Mouse (Mus musculus): Measurements from ENCODE around the gene Fyb.
"Not testable (repeated sequence)": the region's sequence is repeated elsewhere in the genome, so short reads cannot be mapped to it uniquely, and the experiment has no call there.

Fyb gene

DNA sequence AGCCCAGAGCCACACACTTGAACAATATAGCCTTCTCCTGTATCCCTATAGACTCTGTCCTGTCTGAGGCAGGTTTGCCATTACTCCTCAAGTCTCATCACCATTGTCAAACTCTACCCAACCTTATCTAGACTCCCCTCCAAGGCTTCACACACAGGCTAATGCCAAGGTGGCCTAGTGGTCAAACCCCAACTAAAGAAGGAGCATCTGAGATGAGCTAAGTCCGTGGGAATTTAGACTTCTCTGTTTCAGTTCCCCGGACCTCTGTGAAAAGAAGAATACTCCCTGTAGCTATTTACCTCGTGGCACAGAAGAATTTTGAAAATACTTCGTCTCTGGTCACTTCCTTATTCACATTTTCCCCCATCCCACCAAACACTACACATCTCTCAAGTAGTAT, 39.5 kb downstream of the Fyb start:
- DNase-seq (ENCODE audit: low read depth) = no peak

DNA sequence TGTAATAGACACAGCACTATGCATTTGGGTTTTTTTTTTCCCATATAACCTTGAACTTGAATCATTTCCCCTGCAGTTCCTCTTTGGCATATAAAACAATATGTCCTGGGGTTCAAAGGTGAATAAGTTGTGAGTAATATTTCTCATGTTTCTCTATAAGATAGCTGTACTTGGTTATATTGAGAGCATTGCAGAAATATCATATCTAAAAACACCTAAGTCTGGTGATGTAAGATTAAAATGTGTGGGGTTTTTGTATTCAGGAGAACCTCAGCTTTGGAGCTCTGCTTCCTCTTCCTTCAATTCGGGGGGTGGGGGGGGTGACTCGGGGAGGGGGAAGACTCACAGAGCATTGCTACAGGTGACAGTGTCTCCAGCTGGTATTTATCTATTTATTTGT, 40.0 kb downstream of the Fyb start:
- DNase-seq (ENCODE audit: low read depth) = peak; percentile 67

DNA sequence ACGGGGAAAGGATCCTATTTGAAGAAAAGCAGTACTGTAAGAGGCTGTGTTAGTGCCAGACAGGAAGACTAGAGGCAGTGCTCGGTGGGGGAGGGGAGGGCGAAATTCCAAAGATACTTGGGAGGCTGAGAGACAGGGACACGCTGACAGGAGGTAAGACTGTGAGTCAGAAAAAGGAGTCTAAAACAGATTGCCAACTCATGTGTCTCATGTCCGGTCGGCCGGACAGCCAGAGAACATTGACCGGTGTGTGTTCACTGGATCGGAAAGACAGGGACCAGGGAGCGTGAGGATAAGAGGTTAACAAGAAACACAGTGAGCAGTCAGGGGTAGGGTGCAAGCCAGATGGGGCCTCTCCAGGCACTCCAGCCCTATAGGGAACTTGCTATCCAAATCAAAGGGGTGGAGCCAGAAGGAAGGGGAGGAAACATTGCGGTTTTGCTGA, 42.3 kb downstream of the Fyb start:
- peak; percentile 97 for DNase-seq (ENCODE audit: low read depth)

DNA sequence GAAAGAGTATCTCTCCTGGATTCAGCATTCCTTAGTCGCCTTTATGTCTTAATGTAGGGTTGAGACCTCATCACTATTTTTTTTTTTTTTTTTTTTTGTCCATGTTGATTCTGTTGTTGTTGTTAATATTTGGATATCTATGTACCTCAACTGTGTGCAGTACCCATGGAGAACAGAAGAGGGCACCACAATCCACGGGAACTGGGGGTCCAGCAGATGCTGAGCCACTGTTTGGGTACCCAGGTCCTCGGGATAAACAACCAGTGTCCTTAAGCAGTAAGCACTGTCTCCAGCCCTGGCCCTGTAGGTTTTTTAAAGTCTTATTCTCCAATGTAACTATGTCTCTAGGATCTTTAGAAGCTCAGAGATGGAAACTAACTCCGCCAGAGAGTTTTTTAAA, 43.2 kb downstream of the Fyb start:
- no peak for DNase-seq (ENCODE audit: low read depth)

DNA sequence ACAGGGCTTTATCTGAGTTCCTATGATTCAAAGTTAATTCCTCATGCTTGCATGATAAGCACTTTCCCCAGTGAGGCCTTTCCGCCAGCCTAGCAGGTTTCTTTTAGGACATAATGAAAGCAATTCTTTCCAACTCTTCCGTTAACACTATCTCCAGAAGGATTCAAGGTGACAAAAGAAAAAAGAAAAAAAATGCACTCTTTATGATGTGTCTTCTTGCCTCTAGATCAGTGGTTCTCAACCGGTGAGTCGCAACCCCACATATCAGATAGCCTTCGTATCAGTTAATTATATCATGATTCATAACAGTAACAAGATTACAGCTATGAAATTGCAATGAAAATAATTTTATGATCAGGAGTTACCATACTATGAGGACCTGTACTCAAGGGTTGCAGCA, 45.3 kb downstream of the Fyb start:
- DNase-seq (ENCODE audit: low read depth) = peak; percentile 69

- DNase-seq (ENCODE audit: low read depth) = peak; percentile 60
These were observed 46.0 kb downstream of the Fyb start for GRCm38 (mm10) chr15:6568605-6569004.

DNA sequence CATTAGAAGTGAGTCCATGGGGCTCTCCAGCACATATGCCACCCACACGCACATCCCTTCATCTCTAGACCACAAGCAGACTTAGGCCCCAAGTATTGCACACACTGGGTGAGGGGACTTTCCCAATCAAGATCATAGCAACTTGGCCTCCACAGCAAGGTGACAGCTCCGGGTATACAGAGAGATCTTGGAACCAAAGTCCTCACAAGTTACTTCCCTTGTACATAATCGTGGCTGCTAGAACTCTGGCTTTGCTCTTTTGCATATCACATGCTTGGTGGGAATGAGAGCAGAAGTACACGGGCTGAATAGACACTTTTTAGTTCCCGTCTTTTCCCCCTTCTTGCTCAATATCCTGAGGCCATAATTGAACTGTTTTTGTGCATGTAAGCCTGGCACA, 46.4 kb downstream of the Fyb start:
- DNase-seq (ENCODE audit: low read depth) = peak; percentile 74

GRCm38 (mm10) chr15:6570164-6570861, 47.7 kb downstream of the Fyb start:
- DNase-seq (ENCODE audit: low read depth) = no peak

GRCm38 (mm10) chr15:6570876-6571275, 48.2 kb downstream of the Fyb start:
- peak; percentile 74 for DNase-seq (ENCODE audit: low read depth)

DNA sequence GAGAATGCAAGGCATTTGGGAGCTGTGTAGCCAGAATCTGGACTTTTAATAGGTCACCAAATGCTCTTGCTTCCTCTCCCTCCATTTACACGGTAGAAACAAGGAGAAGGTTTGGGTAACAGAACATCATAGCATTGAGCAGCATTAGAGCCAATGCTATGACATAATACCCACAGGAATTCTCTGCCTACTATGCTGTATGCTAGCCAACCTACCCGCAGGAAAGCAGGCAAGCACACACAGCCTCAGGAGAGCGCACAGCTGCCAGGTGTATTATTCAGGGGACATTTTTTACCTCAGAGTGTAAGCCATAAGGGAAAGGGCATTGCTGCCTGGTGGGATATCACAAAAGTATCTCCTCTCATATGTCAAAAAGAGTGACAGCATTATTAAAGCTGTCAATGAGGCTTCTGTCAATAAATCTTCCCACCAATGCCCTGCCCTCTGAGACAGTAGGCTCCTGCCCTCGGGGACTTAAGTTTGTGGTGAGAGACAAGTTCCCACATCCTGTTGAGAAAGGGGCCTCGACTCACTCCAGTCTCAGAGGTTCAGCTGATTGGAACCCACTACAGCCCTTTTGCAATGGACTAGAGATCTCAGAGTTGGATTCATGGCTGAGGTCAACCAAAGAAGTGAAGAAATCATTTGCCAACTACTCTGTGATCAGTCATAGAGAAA, 51.8 kb downstream of the Fyb start:
- peak; percentile 97 for DNase-seq (ENCODE audit: low read depth)

DNA sequence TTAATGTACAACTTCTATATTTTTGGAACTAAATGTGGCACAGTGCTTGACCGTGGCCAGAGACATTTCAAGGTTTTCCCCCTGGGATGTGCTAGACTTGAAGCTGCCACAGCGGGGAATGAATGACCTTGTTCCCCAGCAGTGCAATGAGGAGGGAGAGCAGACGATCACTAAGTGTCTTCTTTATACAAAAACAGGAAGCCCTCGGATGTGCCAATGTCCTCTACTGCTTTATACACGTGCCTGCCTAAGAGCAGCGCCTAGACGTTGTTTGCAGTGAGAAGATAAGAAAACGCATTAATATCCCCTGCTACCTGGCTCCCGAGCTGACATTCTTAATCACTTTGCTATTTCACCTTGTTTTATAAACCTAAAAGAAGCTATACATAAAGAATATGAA, 55.3 kb downstream of the Fyb start:
- DNase-seq (ENCODE audit: low read depth) = no peak

- no peak for DNase-seq (ENCODE audit: low read depth)
These were observed 56.0 kb downstream of the Fyb start for GRCm38 (mm10) chr15:6578654-6579053.

DNA sequence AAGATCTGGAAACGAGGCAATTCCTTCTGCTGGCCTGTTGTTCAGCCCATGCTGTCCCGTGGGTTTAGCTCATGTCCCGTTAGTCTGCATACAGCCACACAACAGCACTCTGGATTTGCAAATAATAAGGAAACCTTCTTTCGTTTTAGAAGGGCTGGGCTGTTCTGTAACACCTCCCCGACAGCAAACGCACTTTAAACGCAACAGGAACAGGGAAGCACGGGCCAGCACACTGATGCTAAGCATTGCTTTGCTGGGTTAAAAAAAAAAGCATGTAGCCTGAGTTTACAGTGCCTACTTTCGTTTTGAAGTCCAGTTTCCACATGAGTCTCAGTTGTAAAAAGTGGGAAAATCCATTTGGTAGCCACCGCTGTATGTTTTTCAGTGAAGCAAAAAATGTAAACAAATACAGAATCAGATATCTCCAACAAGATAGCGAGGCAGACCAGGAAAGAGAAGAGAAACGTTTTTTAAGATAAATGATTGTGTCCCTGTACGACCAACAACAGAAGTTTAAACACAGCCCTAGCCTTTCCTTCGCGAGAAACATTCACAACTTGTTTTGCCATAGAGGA, 56.6 kb downstream of the Fyb start:
- DNase-seq (ENCODE audit: low read depth) = no peak

GRCm38 (mm10) chr15:6579769-6580261, 57.2 kb downstream of the Fyb start:
- peak; percentile 59 for DNase-seq (ENCODE audit: low read depth)

- DNase-seq (ENCODE audit: low read depth) = no peak
These were observed 62.0 kb downstream of the Fyb start for GRCm38 (mm10) chr15:6584645-6585044.

GRCm38 (mm10) chr15:6586351-6586750, 63.7 kb downstream of the Fyb start:
- DNase-seq (ENCODE audit: low read depth) = not testable (repeated sequence)

DNA sequence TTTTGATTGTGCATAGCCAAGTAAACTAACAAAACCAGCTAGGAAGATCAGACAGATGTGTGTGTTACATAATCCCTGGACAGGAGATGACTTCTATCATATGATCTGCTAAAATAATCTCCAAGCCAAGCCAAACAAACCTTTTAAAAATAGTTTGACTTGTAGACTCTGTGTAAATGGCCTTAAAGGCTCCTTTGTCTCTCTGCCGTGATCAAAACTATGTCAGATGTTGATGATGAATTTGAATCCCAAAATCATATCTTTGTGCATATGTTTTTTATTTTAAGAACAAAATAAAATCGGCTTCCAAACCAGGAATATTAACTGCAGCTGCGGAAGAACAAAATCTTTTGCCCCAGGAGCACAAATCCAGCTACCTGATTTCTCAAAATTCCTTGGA, 64.9 kb downstream of the Fyb start:
- DNase-seq (ENCODE audit: low read depth) = no peak

DNA sequence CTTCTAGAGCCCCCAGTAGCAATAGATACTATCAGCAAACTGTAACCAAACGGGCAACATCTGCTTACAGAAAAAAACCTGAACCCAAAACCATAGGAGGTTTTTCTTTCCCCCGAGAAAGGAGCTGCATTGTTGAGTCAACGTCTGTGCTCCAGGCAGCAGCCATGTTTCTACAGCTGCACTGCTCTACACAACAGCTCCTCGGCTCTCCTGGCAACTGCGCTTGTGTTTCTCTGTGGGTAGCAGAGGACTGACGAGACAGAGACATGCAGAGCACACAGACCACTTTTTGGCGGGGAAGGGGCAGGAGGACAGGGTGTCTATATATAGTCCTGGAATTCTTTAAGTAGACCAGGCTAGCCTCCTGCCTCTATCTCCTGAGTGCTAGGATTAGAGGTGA, 65.5 kb downstream of the Fyb start:
- DNase-seq (ENCODE audit: low read depth) = peak; percentile 68

DNA sequence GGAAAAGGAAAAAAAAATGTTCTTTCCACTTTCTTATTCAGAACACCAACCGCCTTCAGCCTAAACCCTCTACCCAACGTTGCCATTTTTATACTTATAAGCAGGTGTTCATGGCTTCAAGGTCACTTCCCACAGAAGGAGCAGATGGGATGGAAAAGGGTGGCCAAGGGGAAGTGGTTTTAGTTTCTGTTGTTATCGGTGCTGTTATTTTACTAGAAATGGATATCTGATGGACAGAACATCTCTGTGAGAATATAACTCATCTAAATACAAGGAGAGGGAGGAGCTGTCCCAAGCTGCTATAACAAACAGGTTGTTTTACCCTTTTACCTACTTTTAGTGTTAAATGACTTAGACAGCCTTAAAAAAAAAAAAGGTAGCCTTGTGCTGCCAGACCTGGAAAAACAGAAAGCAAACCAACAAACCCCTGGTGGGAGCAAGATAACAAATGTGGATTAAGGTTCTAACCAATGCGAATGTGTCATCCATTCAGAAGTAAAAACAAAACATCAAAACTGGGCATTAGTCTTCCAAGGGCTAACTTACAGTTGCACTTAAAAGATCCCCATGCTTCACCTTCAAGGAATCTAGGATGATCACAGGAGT, 68.3 kb downstream of the Fyb start:
- DNase-seq (ENCODE audit: low read depth) = peak; percentile 86

- DNase-seq (ENCODE audit: low read depth) = no peak
These were observed 68.9 kb downstream of the Fyb start for GRCm38 (mm10) chr15:6591527-6591926.

GRCm38 (mm10) chr15:6592561-6593253, 70.1 kb downstream of the Fyb start:
- peak; percentile 82 for DNase-seq (ENCODE audit: low read depth)

- no peak for DNase-seq (ENCODE audit: low read depth)
These were observed 70.6 kb downstream of the Fyb start for GRCm38 (mm10) chr15:6593254-6593623.

Measured in 416B (cell line).